Mouse (Mus musculus): ENCODE measurements around the gene Adamts17.

- no peak for TF ChIP-seq POLR2A (IDR thresholded peaks at IDR 0.05; ENCODE audit: borderline replicate concordance, extremely low read depth, insufficient read depth, insufficient read length, poor library complexity, severe bottlenecking)
- TF ChIP-seq CTCF (IDR thresholded peaks at IDR 0.05; ENCODE audit: borderline replicate concordance, extremely low read depth, insufficient read depth, insufficient read length) = no peak
Observed at GRCm38 (mm10) chr7:66954073-66954472, 114.5 kb downstream of the Adamts17 start.

Measured in brain, embryonic 14.5 days (tissue).